Mouse (Mus musculus) megakaryocyte, embryonic 14.5 days (primary cell): ENCODE data around the gene Soat2.

Source experiments
- FLI1 ChIP-seq: IDR thresholded peaks from 2 replicates; pipeline ENCODE4 v1.6.1; 2012; ENCODE audit warnings: low read length, inconsistent platforms, mixed read lengths
- GATA1 ChIP-seq: IDR thresholded peaks from 3 replicates; pipeline ENCODE4 v1.6.1; 2012; ENCODE audit warnings: mixed read lengths, low read length, inconsistent platforms, borderline replicate concordance

GRCm38 (mm10) chr15:102126303-102126702 lies 24.0 kb upstream of the Soat2 start:
- TF ChIP-seq FLI1 = no peak
- no peak for TF ChIP-seq GATA1
